Mouse (Mus musculus) stomach, embryonic 15.5 days (tissue): Measurements from ENCODE around the gene Pabpn1l. TPM values are rescaled to one million over a fixed set of nuclear protein-coding genes. Genes with fewer than 3 reads are reported as not detected.
A peak's percentile ranks its signal among the peaks of the same experiment; 100 is the strongest.

ENCODE experiments used
- ATAC-seq: fragments of 200-750 bp; cut with Nextera tagmentation; 2 replicates; pipeline ENCODE4 v1.8.0; 2017; ENCODE audit warnings: low read depth, moderate number of reproducible peaks, moderate TSS enrichment; ENCODE audit not compliant: insufficient read depth, low FRiP score
- H3K27ac ChIP-seq: fragments of 300-500 bp; sonication (generic); 2 replicates; pipeline ENCODE4 v1.5.1; 2015; ENCODE audit warnings: mild to moderate bottlenecking, inconsistent platforms
- H3K27me3 ChIP-seq: fragments of 300-500 bp; sonication (generic); replicated peaks from 2 replicates; pipeline ENCODE4 v1.6.1; 2015; ENCODE audit warnings: inconsistent platforms
- H3K36me3 ChIP-seq: fragments of 300-500 bp; sonication (generic); 2 replicates; pipeline ENCODE4 v1.6.1; 2015; ENCODE audit warnings: inconsistent platforms
- H3K4me1 ChIP-seq: fragments of 300-500 bp; sonication (generic); 2 replicates; pipeline ENCODE4 v1.6.1; 2015; ENCODE audit warnings: inconsistent platforms
- H3K4me2 ChIP-seq: fragments of 300-500 bp; sonication (generic); 2 replicates; pipeline ENCODE4 v1.6.1; 2015; ENCODE audit warnings: mild to moderate bottlenecking, inconsistent platforms
- H3K4me3 ChIP-seq: fragments of 300-500 bp; sonication (generic); replicated peaks from 2 replicates; pipeline ENCODE4 v1.5.1; 2015; ENCODE audit warnings: inconsistent platforms
- H3K9ac ChIP-seq: fragments of 300-500 bp; sonication (generic); 2 replicates; pipeline ENCODE4 v1.6.1; 2015; ENCODE audit warnings: inconsistent platforms
- H3K9me3 ChIP-seq: fragments of 300-500 bp; sonication (generic); 2 replicates; pipeline ENCODE4 v1.6.1; 2016; ENCODE audit warnings: inconsistent platforms
- WGBS: fragments of 180-500 bp; shearing (Covaris S2); methylation state at CpG from one replicate; pipeline ENCODE4 v1.1.7; 2015; 5-methylcytosine and 5-hydroxymethylcytosine counted together
- microRNA-seq: library from miRNA; unstranded; fragments of <30 nt; microRNA quantifications from one replicate; pipeline ENCODE4, GENCODE M21; 2016
- polyA plus RNA-seq: library from polyadenylated mRNA; unstranded; fragments of >200 nt; fragmentation: Nextera tagmentation; extraction: Ambion mirVana; gene quantifications from 2 replicates; pipeline ENCODE4 v1.2.1, GENCODE M21; 2015

The Pabpn1l gene
- polyA plus RNA-seq, 1 experiment from 2014 or later = not detected

DNA sequence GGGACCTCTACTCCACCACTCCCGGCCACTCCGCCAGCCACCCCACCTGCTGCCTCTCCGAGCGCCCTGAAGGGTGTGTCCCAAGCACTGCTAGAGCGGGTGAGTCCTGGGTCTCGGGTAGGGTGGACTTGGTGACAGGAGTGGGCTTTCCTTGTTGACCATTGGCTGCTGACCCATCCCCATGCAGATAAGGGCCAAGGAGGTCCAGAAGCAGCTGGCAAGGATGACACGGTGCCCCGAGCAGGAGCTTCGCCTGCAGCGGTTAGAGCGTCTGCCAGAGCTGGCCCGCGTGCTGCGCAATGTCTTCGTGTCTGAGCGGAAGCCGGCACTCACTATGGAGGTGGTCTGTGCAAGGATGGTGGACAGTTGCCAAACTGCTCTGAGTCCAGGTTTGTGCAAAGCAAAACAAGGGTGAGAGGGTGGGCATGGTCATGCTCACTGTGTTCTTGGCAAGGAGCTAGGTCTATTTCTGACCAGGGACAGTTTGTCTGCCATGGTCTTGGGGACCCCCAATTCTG is 50.7 kb downstream of the Pabpn1l start:
- ATAC-seq = no peak
- Histone ChIP-seq H3K4me2 (no peak overlapping the region), H3K4me1 (peaks cover 36% of the 10 kb centered on the region), H3K36me3 (peaks cover 41% of the 10 kb centered on the region), H3K27ac (no peak overlapping the region), H3K4me3 (no peak overlapping the region), H3K9me3 (no peaks in the 10 kb centered on the region), H3K27me3 (no peaks in the 10 kb centered on the region), H3K9ac (no peak overlapping the region)
- 89% methylated on average over 17 of the region's 17 CpGs for WGBS

DNA sequence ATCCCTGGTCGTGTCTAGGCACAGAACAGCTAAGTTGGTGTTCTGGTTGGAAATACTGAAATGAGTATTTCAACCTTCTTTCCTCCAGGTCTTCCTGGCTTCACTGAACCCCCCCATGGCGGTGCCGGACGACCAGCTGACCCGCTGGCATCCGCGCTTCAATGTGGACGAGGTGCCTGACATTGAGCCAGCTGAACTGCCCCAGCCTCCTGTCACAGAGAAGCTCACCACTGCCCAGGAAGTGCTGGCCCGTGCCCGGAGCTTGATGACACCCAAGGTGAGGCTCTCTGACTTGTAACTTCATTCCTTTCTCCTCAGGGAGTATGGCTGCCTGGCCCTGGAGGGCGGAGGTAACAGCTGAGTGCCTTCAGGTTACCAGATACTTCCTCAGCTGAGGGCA is 51.4 kb downstream of the Pabpn1l start:
- 89% methylated on average over 11 of the region's 11 CpGs for WGBS

DNA sequence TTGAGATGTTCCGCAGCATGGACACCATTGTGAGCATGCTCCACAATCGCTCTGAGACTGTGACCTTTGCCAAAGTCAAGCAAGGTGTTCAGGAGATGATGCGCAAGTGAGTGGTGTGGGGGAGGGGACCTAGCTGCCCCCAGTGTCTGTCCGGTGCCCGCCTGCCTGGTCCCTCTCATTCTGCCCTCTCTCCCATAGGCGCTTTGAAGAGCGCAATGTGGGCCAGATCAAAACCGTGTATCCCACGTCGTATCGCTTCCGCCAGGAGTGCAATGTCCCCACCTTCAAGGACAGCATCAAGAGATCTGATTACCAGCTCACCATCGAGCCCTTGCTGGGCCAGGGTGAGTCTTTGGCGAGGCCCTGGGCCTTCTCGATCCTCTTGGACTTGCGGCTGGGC is 52.5 kb downstream of the Pabpn1l start:
- Histone ChIP-seq H3K9ac (no peak overlapping the region), H3K27me3 (no peaks in the 10 kb centered on the region), H3K4me3 (no peak overlapping the region), H3K27ac (no peak overlapping the region), H3K36me3 (peaks cover 41% of the 10 kb centered on the region), H3K9me3 (no peaks in the 10 kb centered on the region), H3K4me2 (peak overlapping the region; percentile 84; the same call in 1 of the 2 replicates), H3K4me1 (peaks cover 30% of the 10 kb centered on the region)
- 93% methylated on average over 16 of the region's 16 CpGs for WGBS
- ATAC-seq = no peak

More for the DNA sequence above, 51.4 kb downstream of the Pabpn1l start:
- Histone ChIP-seq H3K4me2 (no peak overlapping the region), H3K4me1 (peaks cover 41% of the 10 kb centered on the region), H3K36me3 (peaks cover 41% of the 10 kb centered on the region), H3K27me3 (no peaks in the 10 kb centered on the region), H3K27ac (no peak overlapping the region), H3K4me3 (no peak overlapping the region), H3K9me3 (no peaks in the 10 kb centered on the region), H3K9ac (no peak overlapping the region)
- no peak for ATAC-seq

Small RNA genes lying within 50 kb of the gene (microRNA-seq; reads per million reads assigned to microRNA genes)
- gene Mir6396 = not detected

Other genes with a start within 250 kb of the Pabpn1l start
- 48.7 and 48.9 TPM in 2 replicates for gene Zc3h18, start 246.1 kb downstream of the Pabpn1l start, polyA plus RNA-seq
- not detected in 2 replicates for gene Il17c, start 200.7 kb downstream of the Pabpn1l start, polyA plus RNA-seq
- gene Cyba, start 189.8 kb downstream of the Pabpn1l start, polyA plus RNA-seq = 238 and 267 TPM in 2 replicates
- 38.7 and 43.7 TPM in 2 replicates for gene Mvd, start 179.3 kb downstream of the Pabpn1l start, polyA plus RNA-seq
- gene Snai3, start 162.0 kb downstream of the Pabpn1l start, polyA plus RNA-seq = 0.31 and 0.70 TPM in 2 replicates
- 35.1 and 38.5 TPM in 2 replicates for gene Rnf166, start 146.7 kb downstream of the Pabpn1l start, polyA plus RNA-seq
- gene Ctu2, start 146.6 kb downstream of the Pabpn1l start, polyA plus RNA-seq = 44.8 and 45.6 TPM in 2 replicates
- gene Piezo1, start 71.4 kb downstream of the Pabpn1l start, polyA plus RNA-seq = 12.8 and 16.3 TPM in 2 replicates
- gene Cdt1, start 54.7 kb downstream of the Pabpn1l start, polyA plus RNA-seq = 34.9 and 37.0 TPM in 2 replicates
- 354 and 399 TPM in 2 replicates for gene Aprt, start 45.8 kb downstream of the Pabpn1l start, polyA plus RNA-seq
- gene Galns, start 11.3 kb downstream of the Pabpn1l start, polyA plus RNA-seq = 11.9 and 13.1 TPM in 2 replicates
- gene Trappc2l, start 11.1 kb downstream of the Pabpn1l start, polyA plus RNA-seq = 49.7 and 61.8 TPM in 2 replicates
- gene Cbfa2t3, start 76.4 kb upstream of the Pabpn1l start, polyA plus RNA-seq = 4.5 and 4.8 TPM in 2 replicates
- 16.5 and 20.6 TPM in 2 replicates for gene Acsf3, start 152.7 kb upstream of the Pabpn1l start, polyA plus RNA-seq
- gene Cdh15, start 225.2 kb upstream of the Pabpn1l start, polyA plus RNA-seq = 0.49 and 0.88 TPM in 2 replicates